Mouse (Mus musculus) telencephalon, adult 2 months (tissue): Measurements from ENCODE around the gene Filip1.

Experiments
- DNase-seq: peaks from one replicate; pipeline ENCODE4 v3.0.0-alpha.2; 2011; ENCODE audit warnings: low read depth, low spot score

Gene Filip1

GRCm38 (mm10) chr9:79898815-79899214 is 113.8 kb downstream of the Filip1 start:
- DNase-seq = no peak

DNA sequence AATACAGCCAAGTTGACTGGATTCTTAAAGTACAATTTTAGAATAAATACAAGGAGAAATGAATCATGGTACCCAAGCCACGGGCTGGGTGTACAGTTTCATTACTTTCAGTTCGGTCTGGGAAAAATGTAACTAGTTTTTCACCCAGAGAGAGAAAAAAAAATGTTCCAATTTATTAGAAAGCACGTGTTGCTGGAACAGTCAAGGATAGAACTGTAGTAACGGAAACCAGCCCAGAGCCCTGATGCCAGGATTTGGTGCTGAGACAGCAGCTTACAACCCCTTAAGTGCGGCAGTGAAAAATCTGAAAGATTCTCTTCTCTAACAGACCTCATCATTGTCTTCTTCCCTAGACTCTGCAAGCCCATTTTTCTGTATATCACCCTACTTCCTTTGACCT is 118.0 kb downstream of the Filip1 start:
- DNase-seq = no peak

DNA sequence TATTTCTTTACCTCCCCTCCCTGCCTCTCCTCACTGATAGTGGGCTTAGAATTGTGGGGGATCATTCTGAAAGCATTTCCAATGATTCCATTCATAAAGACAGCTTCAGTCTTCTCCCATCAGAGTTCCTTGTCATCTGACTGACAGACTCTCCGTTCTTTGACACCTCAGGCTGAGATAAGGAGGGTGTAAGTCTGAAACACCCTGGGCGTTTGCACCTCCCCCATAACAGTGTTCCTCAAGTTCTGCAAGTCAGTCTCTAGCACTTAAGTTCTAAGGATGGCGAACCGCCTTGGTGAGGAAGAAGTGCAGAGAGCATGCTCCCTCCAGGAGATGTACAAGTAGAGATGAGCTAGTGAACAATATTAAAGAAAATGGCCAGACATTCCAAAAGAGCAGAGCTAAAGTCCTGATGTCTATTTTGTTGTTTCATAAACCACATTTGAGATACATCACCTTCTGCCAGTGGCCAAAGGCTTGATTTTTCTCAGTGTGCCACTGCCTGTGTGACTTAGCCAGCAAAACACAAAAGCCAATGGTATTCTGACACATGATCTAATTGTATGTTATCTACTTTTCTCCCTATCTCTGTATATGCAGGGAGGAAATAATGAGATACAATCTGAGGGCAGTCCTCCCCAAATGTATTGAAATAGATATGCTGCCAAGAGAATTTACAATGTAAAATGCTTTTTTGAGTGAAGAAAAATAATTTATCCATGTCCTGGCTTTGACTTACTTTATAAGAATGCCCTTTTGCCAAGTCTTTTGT is 118.6 kb downstream of the Filip1 start:
- no peak for DNase-seq

- no peak for DNase-seq
Measured at GRCm38 (mm10) chr9:79892183-79892582, 120.5 kb downstream of the Filip1 start.

DNA sequence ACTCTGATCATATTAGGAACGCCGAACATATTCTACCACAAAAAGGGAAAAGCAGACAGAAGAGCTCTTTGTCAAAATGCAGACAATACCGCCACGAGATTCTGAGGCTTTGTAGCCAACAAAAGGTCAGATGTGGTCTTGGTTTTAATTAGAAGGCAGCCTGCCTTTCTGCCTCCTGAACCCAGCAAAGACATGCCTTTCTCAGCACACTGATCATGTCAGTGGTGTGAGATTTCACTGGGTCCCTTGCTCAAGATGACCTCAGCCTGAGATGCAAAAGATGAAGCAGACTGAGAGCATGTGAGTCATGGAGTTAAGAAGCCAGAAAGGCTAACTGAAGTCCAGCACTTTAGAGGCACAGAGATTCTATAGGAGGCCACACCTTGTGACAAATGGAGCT is 122.2 kb downstream of the Filip1 start:
- no peak for DNase-seq

DNA sequence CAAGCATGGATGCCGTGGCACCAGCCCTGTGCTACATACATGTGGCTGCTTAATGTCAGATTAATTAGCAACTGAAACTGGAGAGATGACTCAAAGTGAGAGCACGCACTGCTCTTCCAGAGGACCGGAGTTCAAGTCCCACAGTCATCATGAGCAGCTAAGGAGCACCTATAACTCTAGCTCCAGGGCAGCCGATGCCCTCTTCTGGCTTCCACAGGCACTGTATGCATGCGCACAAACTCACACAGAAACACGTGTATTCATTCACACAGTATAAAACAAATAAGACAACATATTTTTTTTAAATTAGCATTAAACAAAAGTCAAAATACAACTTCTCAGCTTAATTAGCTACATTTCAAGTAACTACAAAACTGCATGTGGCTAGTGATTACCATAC is 123.5 kb downstream of the Filip1 start:
- no peak for DNase-seq

DNA sequence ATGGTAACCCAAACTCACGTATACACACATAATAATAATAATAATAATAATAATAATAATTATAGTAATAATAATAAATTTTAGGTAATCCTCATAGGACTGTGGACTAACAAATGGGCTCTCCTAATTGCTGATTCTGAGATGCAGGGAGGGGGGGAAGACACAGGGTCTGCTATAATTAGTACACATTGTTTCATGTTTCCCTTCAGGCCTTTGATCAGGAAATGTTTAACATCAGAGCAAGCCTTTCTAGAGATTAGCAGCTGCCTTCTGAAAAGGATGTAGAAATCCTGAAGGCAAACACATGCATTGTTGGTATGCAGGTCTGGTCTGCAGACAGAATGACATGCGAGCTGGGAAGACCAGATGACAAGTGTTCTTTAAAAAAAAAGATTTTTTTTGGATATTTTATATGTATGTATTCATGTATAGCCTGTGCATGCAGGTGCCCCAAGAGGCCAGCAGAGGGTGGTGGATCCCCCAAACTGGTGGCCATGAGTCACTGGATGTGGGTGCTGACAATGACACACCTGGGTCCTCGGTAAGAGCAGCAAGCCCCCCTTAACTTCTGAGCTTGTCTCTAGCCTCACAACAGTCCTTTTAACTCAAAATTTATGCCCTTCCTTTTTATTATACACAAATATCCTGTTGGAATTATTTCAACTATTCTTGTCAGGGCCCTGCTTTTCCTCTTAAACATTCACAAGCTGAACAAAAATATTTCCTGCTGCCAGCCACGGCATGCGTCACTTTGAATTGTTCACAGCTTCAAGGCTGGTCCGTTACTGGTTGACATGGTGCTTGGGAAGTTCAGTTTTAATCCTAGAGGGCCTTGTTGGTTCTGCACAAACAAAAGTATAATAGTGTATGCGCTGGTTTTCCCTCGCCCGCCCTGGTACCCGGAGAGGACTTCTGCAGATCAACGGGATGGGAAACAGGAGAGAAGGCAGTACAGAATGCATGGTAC is 127.1 kb downstream of the Filip1 start:
- DNase-seq = no peak

DNA sequence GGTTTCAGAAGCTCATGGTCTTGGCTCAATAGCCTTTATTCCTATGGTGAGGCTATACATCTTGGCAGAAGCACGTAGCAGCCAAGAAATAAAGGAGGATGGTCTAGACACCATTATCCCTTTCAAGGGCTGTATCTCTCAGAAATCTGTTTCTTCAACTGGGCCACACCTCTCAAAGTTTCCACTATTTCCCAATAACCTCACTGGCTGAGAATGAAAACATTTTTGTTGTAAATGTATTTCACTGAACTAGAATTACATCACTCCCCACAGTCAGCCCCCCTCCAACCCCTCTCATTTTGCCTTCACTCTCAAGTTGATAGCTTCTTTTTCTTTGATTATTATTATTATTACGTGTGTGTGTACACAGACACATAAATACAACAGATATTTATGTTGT is 129.5 kb downstream of the Filip1 start:
- DNase-seq = no peak

DNA sequence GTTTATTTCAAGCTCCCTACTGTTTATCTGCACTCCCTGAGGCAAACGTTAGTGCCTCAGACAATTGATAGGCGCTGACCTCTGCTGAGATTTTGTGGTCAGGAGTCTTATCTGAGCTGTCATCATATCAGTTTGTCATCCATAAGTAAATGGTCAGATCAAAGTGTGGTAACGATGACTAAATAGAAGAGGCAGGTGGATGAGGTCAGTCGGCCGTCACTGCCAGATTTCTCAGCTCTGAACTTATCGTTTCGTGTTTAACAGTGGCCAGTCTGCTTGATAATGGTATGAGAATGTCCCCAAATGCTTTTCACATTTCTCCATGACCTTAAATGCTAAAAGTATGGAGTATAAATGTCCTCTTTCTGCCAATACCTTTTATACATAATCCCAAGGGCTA is 132.6 kb downstream of the Filip1 start:
- DNase-seq = no peak

GRCm38 (mm10) chr9:79875522-79876131 is 137.0 kb downstream of the Filip1 start:
- DNase-seq = no peak

GRCm38 (mm10) chr9:79872598-79872997 is 140.1 kb downstream of the Filip1 start:
- no peak for DNase-seq

GRCm38 (mm10) chr9:79869512-79869911 is 143.1 kb downstream of the Filip1 start:
- DNase-seq = no peak

GRCm38 (mm10) chr9:79865998-79866397 is 146.7 kb downstream of the Filip1 start:
- no peak for DNase-seq

GRCm38 (mm10) chr9:79862544-79862943 is 150.1 kb downstream of the Filip1 start:
- no peak for DNase-seq

DNA sequence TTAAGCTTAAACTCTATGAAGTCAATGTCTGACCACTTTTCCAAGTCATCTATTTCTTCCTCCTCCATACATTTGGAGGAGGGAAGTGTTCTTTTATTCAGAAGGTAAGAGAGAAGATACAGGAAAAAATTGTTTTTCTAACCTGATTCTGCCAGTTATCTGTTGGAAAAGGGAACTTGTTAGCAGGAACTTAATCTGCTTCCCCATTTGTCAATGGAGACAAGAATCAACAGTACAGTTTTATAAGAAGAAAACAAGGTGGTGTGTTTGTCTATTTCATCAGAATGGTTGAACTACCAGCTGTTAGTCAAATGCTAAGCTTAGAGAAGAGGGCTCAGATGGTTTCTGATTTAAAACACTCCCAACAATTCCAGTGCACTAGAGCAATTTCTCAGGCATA is 165.6 kb downstream of the Filip1 start:
- no peak for DNase-seq

DNA sequence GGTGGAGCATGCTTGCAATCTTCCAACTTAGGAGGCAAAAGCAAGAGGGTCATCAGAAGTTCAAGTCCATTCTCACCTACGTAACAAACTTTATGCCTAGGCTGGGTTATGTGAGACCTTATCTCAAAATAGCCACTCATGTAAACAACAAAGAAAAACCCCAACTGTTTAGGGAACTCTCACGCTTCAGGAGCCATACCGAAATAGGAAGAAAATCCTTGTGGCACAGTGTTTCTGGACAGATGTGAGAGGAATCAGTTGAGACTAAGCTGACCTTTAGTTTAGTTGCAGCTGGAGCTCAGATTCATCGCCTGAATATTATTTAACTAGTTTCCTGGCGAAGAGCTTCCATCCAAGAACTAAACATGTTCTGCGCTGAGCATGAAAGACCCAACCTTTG is 170.0 kb downstream of the Filip1 start:
- DNase-seq = no peak

GRCm38 (mm10) chr9:79842028-79842427 is 170.6 kb downstream of the Filip1 start:
- no peak for DNase-seq

- no peak for DNase-seq
Measured at GRCm38 (mm10) chr9:79831294-79831693, 181.4 kb downstream of the Filip1 start.

- no peak for DNase-seq
Measured at GRCm38 (mm10) chr9:79830874-79831273, 181.8 kb downstream of the Filip1 start.

DNA sequence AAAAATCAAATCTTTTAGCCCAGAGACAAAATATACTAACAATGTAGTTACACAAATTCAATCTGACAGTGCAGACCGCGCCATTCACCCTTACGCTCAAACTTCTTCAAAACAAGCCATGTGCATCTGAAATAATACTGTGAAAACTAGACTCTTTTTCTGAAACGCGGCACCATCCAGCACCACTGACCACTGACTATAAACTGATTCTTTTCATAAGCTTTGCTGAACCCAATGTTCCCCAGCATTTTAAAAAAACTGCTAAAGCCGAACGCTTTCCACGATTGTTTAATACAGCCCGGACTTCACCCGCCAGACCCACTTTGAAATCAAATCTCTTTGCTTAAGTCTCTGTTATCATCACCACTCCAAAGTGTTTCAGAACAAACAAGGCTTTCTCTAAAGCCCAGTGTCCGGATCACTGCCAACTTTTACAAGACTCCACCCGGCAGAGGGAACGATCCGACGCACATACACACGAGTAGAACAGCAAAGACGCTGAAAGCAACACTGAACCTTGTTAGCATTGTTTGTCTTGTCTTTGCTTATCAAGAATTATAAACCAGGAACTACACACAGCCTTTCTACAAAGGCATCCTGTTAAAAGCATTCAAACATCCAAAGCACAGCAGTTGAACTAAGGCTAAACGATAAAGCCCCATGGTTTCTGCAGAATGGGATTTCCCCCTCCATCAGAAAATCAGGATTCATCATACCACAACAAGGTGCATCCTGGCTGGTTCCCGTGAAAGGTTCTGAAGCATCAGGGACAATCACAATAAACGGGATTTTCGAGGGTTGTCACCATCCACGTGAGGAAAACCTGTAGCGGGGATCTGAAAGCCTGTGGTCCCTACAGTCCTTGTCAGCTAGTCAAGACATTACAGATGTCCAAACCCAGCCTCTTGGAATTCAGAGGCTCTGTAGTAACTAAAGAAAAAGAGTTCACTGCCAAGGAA is 182.5 kb downstream of the Filip1 start:
- no peak for DNase-seq

GRCm38 (mm10) chr9:79827072-79827471 is 185.6 kb downstream of the Filip1 start:
- no peak for DNase-seq
